Mouse (Mus musculus) bone marrow, adult 2 months (tissue): ENCODE data around the gene Arhgap23.

Experiments used
- CTCF ChIP-seq: fragments of 200-500 bp; IDR thresholded peaks from 2 replicates; pipeline ENCODE4 v1.5.1; 2011; ENCODE audit warnings: low read length, control low read depth; ENCODE audit not compliant: control insufficient read depth, insufficient read depth
- POLR2A ChIP-seq: fragments of 200-500 bp; IDR thresholded peaks from 2 replicates; pipeline ENCODE4 v1.6.1; 2011; ENCODE audit warnings: low read depth, mild to moderate bottlenecking, control low read depth, low read length, borderline replicate concordance; ENCODE audit not compliant: control insufficient read depth

- peak; percentile 96 for TF ChIP-seq CTCF
- TF ChIP-seq POLR2A: no peak
These were observed 116.3 kb downstream of the Arhgap23 start for GRCm38 (mm10) chr11:97531381-97532260.
